Mouse (Mus musculus) T-cell, adult 2 months (primary cell): Measurements from ENCODE around the gene Kctd7.
A peak's percentile ranks its signal among the peaks of the same experiment; 100 is the strongest.

Experiments used
- DNase-seq: peaks from one replicate; pipeline ENCODE4 v3.0.0; 2022; ENCODE audit warnings: low spot score

The Kctd7 gene

DNA sequence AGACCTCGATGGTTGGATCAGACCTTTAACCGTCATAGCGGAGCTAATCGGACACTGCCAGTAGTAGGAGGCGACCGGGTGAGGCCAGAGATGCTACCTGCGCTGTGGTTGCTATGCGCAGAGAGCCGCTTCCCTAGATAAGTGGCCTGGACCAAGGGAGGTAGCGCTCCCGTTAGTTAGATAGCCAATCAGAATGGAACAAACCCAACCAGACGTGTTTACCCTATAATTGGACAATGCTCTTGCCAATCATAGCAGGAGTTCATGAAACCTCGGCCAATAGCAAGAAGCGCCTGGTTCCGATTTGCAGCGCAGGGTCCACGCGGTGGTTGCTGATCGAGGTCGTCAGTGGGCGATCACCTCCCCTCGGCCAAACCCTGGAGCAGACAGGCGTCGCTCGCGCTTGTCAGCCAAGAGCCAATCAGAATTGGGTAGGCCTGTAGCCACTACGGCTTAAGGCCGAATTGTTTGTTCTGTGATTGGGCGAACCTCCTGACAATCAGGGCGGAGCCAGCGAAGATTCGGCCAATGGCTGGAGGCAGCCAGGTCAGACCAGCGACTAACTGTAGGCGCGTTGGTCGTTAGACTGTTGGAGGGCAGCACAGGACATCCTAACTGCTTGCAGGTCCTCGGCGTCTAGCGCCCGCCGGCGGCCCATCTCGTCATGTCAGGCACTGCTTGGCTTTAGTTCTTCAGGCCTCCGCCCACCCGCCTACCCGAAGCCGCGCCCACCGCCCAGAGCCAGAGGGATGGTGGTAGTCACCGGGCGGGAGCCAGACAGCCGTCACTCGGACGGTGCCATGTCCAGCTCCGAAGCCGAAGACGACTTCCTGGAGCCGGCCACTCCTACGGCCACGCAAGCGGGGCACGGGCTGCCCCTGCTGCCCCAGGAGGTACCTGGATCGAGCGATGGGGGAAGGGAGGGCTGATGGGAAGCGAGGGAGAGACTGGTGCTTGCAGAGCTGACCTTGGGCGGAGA lies at the start of gene Kctd7:
Gene Kctd7 (plus strand): TSS at position 528 of the 979 bp plus-strand sequence.
- peak; percentile 88 for DNase-seq

DNA sequence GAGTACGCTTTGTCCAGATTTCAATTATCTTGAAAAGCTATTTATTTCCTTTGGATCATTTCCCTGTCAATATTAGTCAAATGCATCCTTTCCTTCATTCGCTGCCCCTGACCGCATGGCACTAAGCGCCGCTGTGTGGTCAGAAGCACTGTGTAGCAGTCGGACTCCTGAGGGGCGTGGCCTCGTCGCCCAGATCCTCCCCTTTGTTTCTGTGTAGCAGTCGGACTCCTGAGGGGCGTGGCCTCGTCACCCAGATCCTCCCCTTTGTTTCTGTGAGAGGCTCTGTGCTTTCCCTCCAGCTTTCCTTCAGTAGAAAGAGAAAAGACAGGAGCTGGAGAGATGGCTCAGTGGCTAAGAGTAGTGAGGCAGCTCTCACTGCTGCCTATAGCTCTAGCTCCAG lies 47.9 kb upstream of the Kctd7 start:
- no peak for DNase-seq

DNA sequence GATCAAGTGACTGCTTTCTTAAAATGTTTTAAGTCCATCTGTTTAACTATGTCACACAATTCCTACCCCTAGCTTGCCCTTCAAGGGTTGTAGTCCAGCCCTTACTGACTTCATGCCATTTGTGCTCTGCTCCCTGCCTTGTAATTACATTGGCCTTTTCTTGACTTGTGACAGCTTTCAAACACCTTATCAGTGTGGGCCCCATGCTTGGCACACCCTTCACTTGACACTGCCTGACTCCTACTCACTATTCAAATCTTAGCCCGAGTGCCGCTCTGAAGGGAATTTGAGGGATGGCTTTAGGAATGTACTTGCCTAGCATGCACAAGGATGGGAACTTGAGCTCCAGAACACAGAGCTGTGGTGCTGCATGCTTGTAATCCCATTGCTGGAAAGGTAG lies 46.8 kb upstream of the Kctd7 start:
- DNase-seq, result no peak

DNA sequence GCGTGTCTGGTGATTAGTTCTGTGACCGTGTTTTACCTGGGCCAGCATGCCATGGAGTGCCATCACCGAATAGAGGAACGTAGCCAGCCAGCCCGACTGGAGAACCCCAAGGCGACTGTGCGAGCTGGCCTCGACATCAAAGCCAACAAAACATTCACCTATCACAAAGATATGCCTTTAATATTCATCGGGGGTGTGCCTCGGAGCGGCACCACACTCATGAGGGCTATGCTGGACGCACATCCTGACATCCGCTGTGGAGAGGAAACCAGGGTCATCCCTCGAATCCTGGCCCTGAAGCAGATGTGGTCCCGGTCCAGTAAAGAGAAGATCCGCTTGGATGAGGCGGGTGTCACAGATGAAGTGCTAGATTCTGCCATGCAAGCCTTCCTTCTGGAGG lies 42.9 kb upstream of the Kctd7 start:
- no peak for DNase-seq

DNA sequence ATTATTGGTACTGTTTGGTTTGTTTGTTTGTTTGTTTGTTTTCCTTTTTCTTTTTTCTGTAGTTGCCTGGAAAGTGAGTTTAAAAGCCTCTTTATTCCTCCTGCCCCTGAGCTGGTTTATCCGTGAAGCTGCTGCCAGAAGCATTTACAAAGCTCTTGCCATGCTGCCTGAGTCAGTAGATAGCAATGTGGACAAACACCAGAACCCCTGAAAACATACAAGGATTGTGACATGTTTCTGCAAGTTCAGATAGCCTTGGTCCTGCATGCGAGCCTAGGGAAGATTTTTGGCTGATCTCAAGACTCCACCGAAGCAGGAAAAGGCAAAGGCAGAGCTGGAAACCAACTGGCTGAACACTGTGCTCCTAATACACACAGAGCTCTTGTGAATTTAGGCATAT lies 35.3 kb upstream of the Kctd7 start:
- no peak for DNase-seq

DNA sequence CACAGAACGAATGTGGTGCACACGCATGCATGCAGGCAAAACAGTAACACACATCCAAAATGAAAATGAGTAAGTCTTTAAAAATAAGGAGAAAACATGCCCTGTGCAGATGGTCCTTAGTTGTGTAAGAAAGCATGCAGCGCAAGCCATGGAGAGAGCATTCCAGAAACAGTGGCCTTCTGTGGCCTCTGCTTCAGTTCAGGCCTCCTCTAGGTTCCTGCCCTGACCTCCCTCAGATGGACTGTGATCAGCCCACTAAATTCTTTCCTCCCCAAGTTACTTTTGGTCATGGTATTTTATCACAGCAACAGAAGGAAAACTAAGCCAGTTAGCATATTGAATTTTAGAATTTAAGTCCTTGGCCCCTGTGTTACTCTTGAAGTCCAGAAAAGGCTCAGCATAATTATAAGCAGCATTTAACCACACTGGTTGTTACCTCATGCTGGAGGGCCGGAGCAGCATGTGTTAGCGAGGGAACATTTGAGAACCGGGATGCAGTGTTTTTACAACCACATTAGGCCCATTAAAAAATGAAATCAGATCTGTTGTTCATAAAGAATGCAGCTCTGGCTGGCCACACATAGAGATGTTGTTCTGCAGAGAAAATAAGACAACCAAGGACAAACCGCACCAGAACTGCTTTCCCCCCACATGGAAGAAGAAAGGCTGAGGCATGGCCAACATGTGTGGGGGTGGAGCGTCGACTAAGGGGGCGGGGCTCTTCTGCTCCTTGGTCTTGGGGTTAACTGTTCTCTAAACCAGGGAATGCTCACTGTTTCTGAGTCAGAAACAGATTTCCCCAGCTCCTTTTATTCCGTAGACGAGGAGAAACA lies 33.8 kb upstream of the Kctd7 start:
- no peak for DNase-seq

DNA sequence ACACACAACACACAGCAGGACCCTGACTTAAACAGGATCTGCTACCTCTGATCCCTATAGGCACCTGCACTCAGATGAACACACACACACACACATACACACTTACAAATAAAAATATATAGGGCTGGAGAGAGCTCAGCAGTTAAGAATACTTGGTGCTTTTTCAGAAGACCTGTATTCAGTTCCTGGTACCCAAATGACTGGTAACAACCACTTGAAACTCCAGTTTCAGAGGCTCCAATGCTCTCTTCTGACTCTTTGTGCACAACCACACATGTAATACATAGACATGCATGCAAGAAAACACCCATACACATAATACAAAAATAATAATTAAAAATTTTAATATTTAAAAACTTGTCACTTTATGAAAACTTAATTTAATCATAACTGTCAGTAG lies 32.0 kb upstream of the Kctd7 start:
- DNase-seq, result no peak

DNA sequence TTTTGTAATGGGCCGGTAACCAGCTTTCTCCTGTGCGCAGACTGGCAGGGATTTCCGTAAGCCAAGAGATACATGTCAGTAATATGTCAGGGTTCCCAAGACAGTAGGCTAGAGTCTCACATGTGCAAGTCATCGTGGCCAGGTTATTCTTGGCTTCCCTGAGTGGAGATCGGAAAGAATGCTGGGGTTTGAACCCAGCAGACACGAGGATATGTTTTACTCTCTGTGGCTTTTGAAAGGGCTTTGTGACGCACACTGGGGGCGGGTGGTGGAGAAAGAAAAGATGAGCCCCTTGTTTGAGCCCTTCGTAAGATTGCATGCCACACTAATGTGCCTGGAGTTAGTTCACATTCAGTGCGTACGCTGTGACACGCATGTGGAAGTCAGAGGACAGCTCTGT lies 28.5 kb upstream of the Kctd7 start:
- DNase-seq, result no peak

DNA sequence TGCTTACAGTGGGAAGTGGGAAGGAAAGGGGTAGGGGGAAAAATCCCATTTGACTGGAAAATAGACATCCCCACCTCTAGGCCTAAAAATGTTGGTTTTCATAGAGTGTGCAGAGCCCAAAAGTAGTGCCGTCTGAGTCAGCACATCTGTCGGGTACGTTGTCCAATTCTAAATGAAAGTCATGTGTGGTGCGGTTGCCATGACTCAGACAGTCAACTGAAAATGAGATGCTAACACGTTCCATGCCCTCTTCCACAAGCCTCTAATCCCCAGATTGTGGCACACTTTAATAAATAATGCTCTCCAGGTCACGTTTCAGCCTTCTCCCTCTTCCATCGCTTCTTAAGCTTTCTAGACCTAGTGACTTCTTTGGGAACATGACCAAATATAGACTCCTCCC lies 27.8 kb upstream of the Kctd7 start:
- no peak for DNase-seq

DNA sequence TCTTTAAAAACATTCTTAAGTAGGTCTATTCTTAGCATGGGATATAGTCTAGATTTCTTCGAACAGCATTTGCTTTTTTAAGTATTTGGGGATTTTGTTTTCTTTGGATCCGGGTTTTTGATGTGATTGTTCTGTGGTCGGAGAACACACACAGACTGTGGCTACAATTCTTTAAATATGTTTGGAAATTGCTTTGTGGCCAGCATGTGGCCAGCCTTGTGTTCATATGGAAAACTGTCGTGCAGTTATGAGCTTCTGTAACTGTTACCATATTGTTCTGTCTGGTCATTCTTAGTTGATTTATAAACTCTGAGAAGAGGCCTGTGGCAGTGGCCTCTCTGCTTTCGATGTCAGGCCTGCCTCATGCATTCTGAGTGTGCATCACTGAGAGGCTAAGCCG lies 26.7 kb upstream of the Kctd7 start:
- no peak for DNase-seq

DNA sequence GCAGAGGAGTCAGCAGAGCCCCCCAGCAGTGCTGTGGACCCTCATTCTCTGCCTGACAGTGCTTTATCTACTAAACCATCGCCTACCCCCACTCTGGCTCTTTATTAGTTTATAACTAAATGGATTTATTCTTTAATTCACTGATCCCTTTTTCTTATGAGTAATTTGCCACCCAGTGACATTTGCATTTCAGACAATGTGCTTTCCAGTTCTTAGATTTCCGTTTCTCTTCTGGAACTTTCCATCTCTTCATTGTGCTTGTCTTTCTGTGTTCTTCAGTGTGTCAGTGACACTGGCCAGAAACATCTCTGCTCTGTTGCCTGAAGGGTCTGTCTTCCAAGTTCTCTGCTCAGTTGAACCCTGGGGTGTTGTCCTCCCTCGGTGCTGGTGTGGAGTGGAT lies 25.4 kb upstream of the Kctd7 start:
- DNase-seq, result no peak

DNA sequence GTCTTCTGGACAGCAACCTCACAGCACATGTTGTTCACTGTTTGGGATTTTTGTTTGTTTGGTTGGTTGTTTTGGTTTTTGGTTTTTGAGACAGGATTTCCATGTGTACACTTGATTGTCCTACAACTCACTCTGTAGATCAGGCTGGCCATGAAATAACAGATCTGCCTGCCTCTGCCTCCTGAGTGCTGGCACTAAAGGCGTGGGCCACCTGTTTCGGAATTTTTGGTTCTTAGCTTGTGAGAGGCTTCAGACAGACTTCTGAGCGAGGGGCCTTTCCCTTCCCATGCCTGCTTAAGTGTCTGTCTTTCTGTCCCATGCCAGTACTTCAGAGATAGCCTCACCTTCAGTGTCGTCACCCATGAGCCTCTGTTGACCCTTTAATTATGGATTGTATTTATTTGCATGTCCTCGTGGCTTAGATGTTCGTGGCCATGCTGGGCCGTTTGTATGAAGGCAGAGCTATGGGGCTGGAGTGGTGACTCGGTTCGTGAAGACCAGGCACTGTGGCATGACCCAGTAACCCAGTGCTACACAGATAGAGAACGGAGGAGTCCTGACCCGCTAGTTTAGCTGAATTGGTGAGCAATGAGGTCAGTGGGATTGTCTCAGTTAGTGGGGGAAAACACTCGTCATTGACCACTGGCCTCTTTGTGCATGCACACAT lies 24.5 kb upstream of the Kctd7 start:
- no peak for DNase-seq

DNA sequence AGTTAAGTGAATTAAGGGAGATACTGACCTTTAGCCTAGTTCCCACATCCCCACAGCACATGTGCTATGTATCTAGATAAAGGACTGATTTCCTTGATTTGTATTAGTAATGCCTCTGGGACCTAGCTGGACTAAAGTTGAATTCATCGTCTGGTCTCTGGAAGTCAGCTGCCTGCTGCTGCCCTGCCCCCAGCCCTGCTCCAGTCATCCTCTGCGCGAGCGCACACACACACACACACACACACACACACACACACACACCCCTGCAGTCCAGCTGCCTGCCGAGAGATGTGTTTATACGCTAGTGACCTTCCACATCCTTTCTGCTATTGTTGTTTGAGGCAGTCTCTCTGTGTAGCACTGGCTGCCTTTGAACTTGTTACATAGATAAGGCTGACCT lies 23.8 kb upstream of the Kctd7 start:
- no peak for DNase-seq

DNA sequence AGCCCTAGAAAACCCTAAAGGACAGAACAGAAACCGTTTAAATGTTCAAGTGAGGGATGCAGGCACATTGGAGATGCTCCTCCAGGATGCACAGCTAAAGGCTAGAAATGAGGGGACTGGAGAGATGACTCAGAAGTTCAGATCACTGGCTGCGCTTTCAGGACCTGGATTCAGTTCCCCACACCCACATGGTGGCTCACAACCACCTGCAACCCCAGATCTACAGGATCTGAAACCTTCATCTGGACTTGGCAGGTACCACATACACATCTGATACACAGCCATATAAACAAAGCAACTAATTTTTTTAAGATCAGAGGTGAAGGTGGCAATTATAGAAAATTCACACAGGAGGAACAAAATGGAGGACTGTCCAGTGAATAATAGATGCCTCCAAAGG lies 22.3 kb upstream of the Kctd7 start:
- DNase-seq, result no peak

DNA sequence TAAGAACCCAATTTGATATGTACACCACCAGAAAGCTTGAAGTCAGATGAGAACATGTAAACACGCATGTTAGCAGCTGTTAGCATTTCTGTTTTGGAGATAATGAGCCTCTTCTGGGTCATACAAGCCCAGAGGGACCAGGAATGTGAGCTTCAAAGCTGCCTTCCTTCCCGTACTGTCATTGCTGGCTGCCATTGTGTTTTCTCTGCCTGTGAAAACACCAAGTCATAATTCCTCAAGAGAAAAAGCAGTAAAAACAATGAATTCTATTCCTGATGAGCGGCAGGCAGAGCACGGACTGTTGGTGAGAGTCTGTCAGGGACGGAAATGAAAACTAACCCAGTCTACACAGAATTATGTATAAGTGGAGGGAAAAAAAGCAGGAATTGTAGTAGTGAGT lies 20.4 kb upstream of the Kctd7 start:
- DNase-seq, result no peak

DNA sequence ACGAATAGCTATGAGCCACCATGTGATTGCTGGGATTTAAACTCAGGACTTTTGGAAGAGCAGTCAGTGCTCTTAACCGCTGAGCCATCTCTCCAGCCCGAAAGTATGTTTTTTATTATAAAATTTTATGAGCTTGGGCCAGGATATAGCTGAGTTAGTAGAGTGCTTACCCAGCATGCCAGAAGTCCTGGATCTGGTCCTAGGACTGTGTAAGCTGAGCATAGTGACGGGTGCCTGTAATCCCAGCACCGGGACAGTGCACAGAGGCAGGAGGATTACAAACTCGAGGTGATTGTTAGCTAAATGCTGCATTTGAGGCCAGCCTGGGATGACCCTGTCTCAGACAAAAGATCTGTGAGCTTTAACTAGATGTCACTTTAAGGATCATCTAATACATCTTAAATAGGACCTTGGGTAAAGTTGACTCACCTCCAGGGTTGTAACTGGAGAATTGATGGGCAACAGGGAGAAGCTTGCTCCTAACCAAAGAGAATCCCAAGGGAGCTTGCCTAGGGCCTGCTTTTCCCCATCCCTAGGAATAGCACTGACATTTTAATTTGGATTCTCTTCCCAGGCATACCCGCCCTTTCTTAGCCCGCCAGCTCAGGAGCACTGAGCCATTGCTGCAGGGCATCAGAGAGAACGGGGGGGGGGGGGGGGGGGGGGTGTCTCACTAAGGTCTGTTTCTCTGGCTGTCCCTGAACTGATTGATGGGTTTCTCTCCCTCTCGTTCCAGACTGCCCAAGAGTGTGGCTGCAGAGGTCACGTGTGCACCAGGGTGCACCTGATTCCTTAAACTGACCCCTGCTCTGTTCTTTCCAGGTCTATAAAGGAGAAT lies 15.8 kb upstream of the Kctd7 start:
- DNase-seq, result no peak

DNA sequence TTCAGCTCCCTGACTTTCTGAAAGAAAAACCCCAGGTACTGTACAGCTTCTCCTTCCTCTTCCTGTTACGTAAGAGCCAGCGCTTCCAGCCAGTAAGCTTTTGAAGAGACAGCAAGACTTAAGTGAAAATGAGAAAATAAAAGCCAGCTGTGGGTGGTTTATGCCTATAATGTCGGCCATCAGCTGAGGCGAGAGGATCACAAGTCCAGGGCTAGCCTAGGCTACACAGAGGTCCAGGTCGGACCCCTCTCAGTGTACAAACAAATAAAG lies 15.2 kb upstream of the Kctd7 start:
- no peak for DNase-seq

DNA sequence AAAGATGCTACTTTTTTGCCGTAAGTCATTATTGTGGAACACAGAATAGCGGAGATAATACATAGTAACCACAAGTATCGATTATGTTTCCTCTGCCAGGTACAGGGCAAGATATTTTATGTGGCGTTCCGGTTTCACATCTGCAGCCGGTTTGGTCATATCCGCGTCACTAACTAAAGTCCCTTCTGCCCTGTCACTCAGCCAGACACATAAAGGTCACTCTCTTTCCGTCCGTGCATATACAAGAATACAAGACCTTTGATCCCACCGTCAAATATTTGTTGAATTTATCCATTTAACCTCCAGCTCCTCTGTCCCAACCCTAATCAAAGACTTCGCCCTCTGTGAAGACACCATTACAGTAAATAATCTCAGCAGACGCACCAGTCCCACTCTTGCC lies 8.1 kb upstream of the Kctd7 start:
- DNase-seq, result no peak

DNA sequence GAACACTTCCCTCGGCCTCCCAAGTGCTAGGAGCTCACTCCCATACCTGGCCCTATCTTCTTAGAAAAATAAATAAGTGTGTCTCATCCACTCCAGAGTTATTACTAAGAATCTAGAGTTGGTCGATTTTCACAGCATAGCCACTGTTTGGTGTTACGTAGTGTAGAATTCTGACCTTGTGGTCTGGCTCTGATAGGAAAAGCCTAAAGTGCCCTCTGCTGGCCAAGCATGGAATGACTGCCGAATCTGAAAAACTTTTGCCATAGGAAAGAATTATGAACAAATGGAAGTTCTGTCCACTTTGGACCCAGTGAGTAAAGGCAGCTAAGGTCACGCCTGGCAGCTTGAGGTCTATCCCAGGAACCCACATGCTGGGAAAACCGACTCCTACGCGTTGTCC lies 5.3 kb upstream of the Kctd7 start:
- peak; percentile 49 for DNase-seq

DNA sequence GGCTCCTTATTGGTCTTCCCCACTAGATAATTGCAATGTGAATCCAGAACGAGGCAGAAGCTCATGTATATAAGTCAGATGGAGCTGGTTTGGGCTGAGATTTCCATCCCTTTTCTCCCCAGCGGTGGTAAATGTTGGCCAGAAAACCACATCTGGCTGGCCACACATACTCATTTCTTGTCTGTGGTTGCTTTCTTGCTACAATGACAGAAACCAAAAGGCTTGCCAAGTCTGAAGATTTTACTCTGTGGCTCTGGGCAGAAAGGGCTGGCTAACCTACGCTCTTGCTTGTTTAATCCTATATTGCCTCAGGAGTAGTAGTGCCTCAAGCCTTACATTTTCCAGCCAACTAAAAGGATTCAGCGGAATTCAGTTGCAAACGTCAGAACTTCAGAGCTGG lies 3.5 kb upstream of the Kctd7 start:
- DNase-seq, result no peak

DNA sequence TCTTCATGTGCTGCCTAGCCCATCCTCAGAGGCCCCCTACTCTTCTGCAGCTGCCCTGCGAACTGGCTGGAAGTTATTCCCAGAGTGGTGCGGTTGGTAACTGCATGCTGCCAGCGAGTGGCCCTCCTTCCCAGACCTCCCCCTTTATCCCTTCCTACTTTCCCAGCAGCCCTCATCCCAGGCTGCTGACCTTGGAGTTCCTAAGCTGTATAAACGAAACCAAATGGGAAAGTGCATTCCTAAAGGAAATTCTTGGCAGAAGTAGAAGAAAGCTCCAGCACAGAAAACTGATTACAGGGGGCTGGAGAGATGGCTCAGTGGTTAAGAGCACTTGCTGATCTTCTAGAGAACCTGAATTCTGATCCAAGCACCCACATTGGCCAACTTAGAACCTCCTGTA lies 2.6 kb upstream of the Kctd7 start:
- no peak for DNase-seq

DNA sequence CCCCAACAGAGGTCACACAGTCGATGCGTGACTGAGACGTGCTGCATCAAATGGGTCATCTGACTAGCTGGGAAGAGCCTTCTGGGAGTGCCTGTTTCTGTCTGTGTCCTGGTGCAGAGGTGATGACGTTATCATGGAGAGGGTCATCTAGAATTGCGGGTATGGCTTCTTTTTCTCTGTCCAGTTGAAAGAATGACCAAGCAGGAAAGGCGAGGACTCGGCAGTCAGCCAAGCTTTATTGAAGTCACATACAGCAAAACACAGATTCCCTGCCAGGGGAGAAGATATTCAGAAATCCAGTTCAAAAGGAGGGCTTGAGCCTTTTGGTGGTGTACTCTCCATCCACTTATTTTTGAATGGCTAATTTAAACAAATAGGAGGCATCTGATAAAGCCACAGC lies 1.6 kb upstream of the Kctd7 start:
- no peak for DNase-seq
